Comparison of ENCODE assay signal across 25 mouse cellular contexts in genomic region chr2:30454587-30454986, GRCm38 (mm10). TPM values are rescaled to one million over a fixed set of nuclear protein-coding genes. Genes with fewer than 3 reads are reported as not detected.
DNase-seq lines count a peak whose midpoint lies in the region; ATAC-seq and TF ChIP-seq lines count a peak whose summit lies in the region.
"Had no signal": no experiment of that assay in that cellular context is flagged by ENCODE, and none has a peak within 500 bp of the region (broad histone marks: within the 10 kb centered on the region; RNA-seq: fewer than 3 reads in every experiment).

No protein-coding gene starts in this region.

- no peaks in the 10 kb centered on the region for H3K79me2 ChIP-seq in myocyte (ENCODE audit: control insufficient read depth, insufficient read depth)

- no peaks in the 10 kb centered on the region for H3K27me3 ChIP-seq in hindbrain, embryonic 10.5 days (ENCODE audit: insufficient read depth, poor library complexity, severe bottlenecking)
- no peaks in the 10 kb centered on the region for H3K27me3 ChIP-seq in hindbrain, embryonic 14.5 days (ENCODE audit: control insufficient read depth, insufficient read depth, low read length)
- H3K27me3 ChIP-seq in testis, adult 2 months (ENCODE audit: control insufficient read depth, insufficient read depth, low read length) = no peaks in the 10 kb centered on the region
- no peaks in the 10 kb centered on the region for H3K27me3 ChIP-seq in embryonic facial prominence, embryonic 10.5 days (replicated peaks; ENCODE audit: low read depth, poor library complexity, severe bottlenecking)
- H3K27me3 ChIP-seq in myocyte (ENCODE audit: control insufficient read depth, insufficient read depth, insufficient read length) = no peaks in the 10 kb centered on the region
- H3K27me3 ChIP-seq: embryonic facial prominence, embryonic 13.5 days; embryonic facial prominence, embryonic 15.5 days; forebrain, embryonic 12.5 days; Patski had no signal

- 0 out of 2 replicates have a peak, but pooled peaks have one; percentile 25 for TF ChIP-seq POLR2A in testis, adult 2 months (IDR thresholded peaks at IDR 0.05; ENCODE audit: control insufficient read depth, low read depth, low read length)
- TF ChIP-seq POLR2A in myocyte (IDR thresholded peaks at IDR 0.05; ENCODE audit: insufficient read length, low read depth) = no peak

- no peak for TF ChIP-seq CTCF in testis, adult 2 months (IDR thresholded peaks at IDR 0.05; ENCODE audit: control insufficient read depth, insufficient read depth, insufficient replicate concordance, low read depth, low read length)

- peaks cover 27% of the 10 kb centered on the region for H3K4me1 ChIP-seq in hindbrain, embryonic 10.5 days (replicated peaks)
- H3K4me1 ChIP-seq in hindbrain, embryonic 14.5 days (replicated peaks; ENCODE audit: control insufficient read depth, insufficient read depth, low read length) = no peaks in the 10 kb centered on the region
- no peaks in the 10 kb centered on the region for H3K4me1 ChIP-seq in testis, adult 2 months (ENCODE audit: control insufficient read depth, insufficient read depth, low read length)
- H3K4me1 ChIP-seq in embryonic facial prominence, embryonic 10.5 days = peaks cover 33% of the 10 kb centered on the region
- H3K4me1 ChIP-seq: forebrain, embryonic 12.5 days had no signal

- no peak for DNase-seq in hindbrain, embryonic 10.5 days (ENCODE audit: low spot score)
- DNase-seq in hindbrain, embryonic 14.5 days (ENCODE audit: low spot score) = no peak
- DNase-seq in testis, postnatal 14 days (ENCODE audit: low spot score) = no peak
- no peak for DNase-seq in embryonic facial prominence, embryonic 10.5 days (ENCODE audit: low spot score)
- DNase-seq in left cerebral cortex, adult 11 months (ENCODE audit: low spot score) = no peak
- DNase-seq in embryo, embryonic 11 days = no peak
- DNase-seq: adrenal gland, postnatal 10 days; adrenal gland, postnatal 25 days; cerebellum, adult 11 months; cerebellum, adult 18-20 months; cerebellum, adult 8-10 months; cerebellum, adult 9-11 months; cerebellum, postnatal 14 days; cerebellum, postnatal 36 days had no signal

- no peak overlapping the region for H3ac ChIP-seq in myocyte (ENCODE audit: control insufficient read depth, insufficient read length)

- peak overlapping the region; percentile 37; the same call in 1 of the 2 replicates for H3K27ac ChIP-seq in hindbrain, embryonic 10.5 days
- no peak overlapping the region for H3K27ac ChIP-seq in hindbrain, embryonic 14.5 days
- peak overlapping the region; percentile 52; the same call in 1 of the 2 replicates for H3K27ac ChIP-seq in testis, adult 2 months (ENCODE audit: control insufficient read depth, insufficient read depth, low read depth, low read length)
- 0 out of 2 replicates have a peak overlapping the region, but pooled peaks have one; percentile 11 for H3K27ac ChIP-seq in embryonic facial prominence, embryonic 10.5 days (replicated peaks)
- H3K27ac ChIP-seq: embryonic facial prominence, embryonic 13.5 days; embryonic facial prominence, embryonic 15.5 days; forebrain, embryonic 10.5 days; forebrain, embryonic 12.5 days had no signal

- no peak overlapping the region for H3K4me2 ChIP-seq in hindbrain, embryonic 14.5 days (replicated peaks)
- H3K4me2 ChIP-seq in myocyte (ENCODE audit: low read depth) = no peak overlapping the region
- H3K4me2 ChIP-seq: embryonic facial prominence, embryonic 13.5 days; embryonic facial prominence, embryonic 15.5 days; forebrain, embryonic 12.5 days had no signal

- H3K9me3 ChIP-seq in hindbrain, embryonic 10.5 days = peaks cover 9% of the 10 kb centered on the region; the same call in 1 of the 2 replicates
- H3K9me3 ChIP-seq in hindbrain, embryonic 14.5 days (ENCODE audit: control insufficient read depth, low read length) = no peaks in the 10 kb centered on the region
- peaks cover 10% of the 10 kb centered on the region; the same call in 1 of the 2 replicates for H3K9me3 ChIP-seq in embryonic facial prominence, embryonic 10.5 days

- no peak for ATAC-seq in hindbrain, embryonic 14.5 days (ENCODE audit: low FRiP score)
- ATAC-seq: activated CD4-positive, CD25-positive, alpha-beta regulatory T cell, adult 4 months; forebrain, embryonic 14.5 days; forebrain, embryonic 16.5 days; Patski had no signal

- no peak overlapping the region for H3K9ac ChIP-seq in hindbrain, embryonic 14.5 days
- H3K9ac ChIP-seq: embryonic facial prominence, embryonic 13.5 days; embryonic facial prominence, embryonic 15.5 days; forebrain, embryonic 12.5 days had no signal

- no peak overlapping the region for H3K4me3 ChIP-seq in hindbrain, embryonic 10.5 days
- no peak overlapping the region for H3K4me3 ChIP-seq in hindbrain, embryonic 14.5 days (replicated peaks; ENCODE audit: low read length)
- no peak overlapping the region for H3K4me3 ChIP-seq in testis, adult 2 months (ENCODE audit: control insufficient read depth, low read depth, low read length)
- no peak overlapping the region for H3K4me3 ChIP-seq in embryonic facial prominence, embryonic 10.5 days
- H3K4me3 ChIP-seq in myocyte = no peak overlapping the region
- H3K4me3 ChIP-seq: embryonic facial prominence, embryonic 13.5 days; embryonic facial prominence, embryonic 15.5 days; erythroblast, embryonic 14.5 days; forebrain, embryonic 10.5 days; forebrain, embryonic 12.5 days had no signal

- 83% methylated on average over 5 of the region's 5 CpGs for WGBS in hindbrain, embryonic 10.5 days
- WGBS in hindbrain, embryonic 14.5 days = 75% methylated on average over 5 of the region's 5 CpGs
- WGBS in embryonic facial prominence, embryonic 10.5 days = 87% methylated on average over 5 of the region's 5 CpGs

- peaks cover 33% of the 10 kb centered on the region for H3K36me3 ChIP-seq in hindbrain, embryonic 10.5 days
- 0 out of 2 replicates have a peak, but pooled peaks cover under 1% of the 10 kb centered on the region for H3K36me3 ChIP-seq in hindbrain, embryonic 14.5 days (replicated peaks; ENCODE audit: control insufficient read depth, insufficient read depth)
- no peaks in the 10 kb centered on the region for H3K36me3 ChIP-seq in testis, adult 2 months (ENCODE audit: control insufficient read depth, insufficient read depth, low read length)
- peaks cover 31% of the 10 kb centered on the region for H3K36me3 ChIP-seq in embryonic facial prominence, embryonic 10.5 days (replicated peaks)
- peaks cover 7% of the 10 kb centered on the region for H3K36me3 ChIP-seq in myocyte (ENCODE audit: control insufficient read depth, insufficient read depth)

TF ChIP-seq in myocyte, 11 proteins besides CTCF, POLR2A, EP300 and RAD21:
- TF ChIP-seq CEBPB (IDR thresholded peaks at IDR 0.05; ENCODE audit: insufficient read depth, poor library complexity, severe bottlenecking) (no peak), MYOG (IDR thresholded peaks at IDR 0.05; ENCODE audit: control insufficient read depth in 1 of 3, insufficient read depth in 1 of 3, insufficient read length in 2 of 3, low read depth in 2 of 3) (no peak), POLR2AphosphoS2 (IDR thresholded peaks at IDR 0.05; ENCODE audit: insufficient read length, low read depth) (peak; percentile 26)

RNA-seq across cellular contexts. Expression of gene Ier5l, which starts 19.4 kb away (rescaled TPM):
- 3.1 and 3.3 TPM in 2 replicates for polyA plus RNA-seq in hindbrain, embryonic 10.5 days (2016; fragmentation: Nextera tagmentation; extraction: Ambion mirVana)
- polyA plus RNA-seq in hindbrain, embryonic 14.5 days (2014; fragmentation: Nextera tagmentation; extraction: Ambion mirVana) = 2.4 and 2.7 TPM in 2 replicates
- polyA plus RNA-seq in testis, adult 2 months (2012; rRNA removed) = 2.2 and 2.8 TPM in 2 replicates
- 2.8 and 3.4 TPM in 2 replicates for polyA plus RNA-seq in embryonic facial prominence, embryonic 10.5 days (2016; fragmentation: Nextera tagmentation; extraction: Ambion mirVana)
- 20.5 TPM for polyA plus RNA-seq in myocyte (2012; fragmentation: generic; extraction: Trizol)

RNA-seq across cellular contexts. Expression of gene Ptpa, which starts 38.7 kb away (rescaled TPM):
- polyA plus RNA-seq in hindbrain, embryonic 10.5 days (2016; fragmentation: Nextera tagmentation; extraction: Ambion mirVana) = 149 and 151 TPM in 2 replicates
- polyA plus RNA-seq in hindbrain, embryonic 14.5 days (2014; fragmentation: Nextera tagmentation; extraction: Ambion mirVana) = 71.7 and 79.8 TPM in 2 replicates
- 87.3 and 106 TPM in 2 replicates for polyA plus RNA-seq in testis, adult 2 months (2012; rRNA removed)
- polyA plus RNA-seq in embryonic facial prominence, embryonic 10.5 days (2016; fragmentation: Nextera tagmentation; extraction: Ambion mirVana) = 161 and 162 TPM in 2 replicates
- polyA plus RNA-seq in myocyte (2012; fragmentation: generic; extraction: Trizol) = 151 TPM

RNA-seq across cellular contexts. Expression of gene Crat, which starts 39.0 kb away (rescaled TPM):
- polyA plus RNA-seq in hindbrain, embryonic 10.5 days (2016; fragmentation: Nextera tagmentation; extraction: Ambion mirVana) = 22.4 and 26.7 TPM in 2 replicates
- 30.3 and 32.0 TPM in 2 replicates for polyA plus RNA-seq in hindbrain, embryonic 14.5 days (2014; fragmentation: Nextera tagmentation; extraction: Ambion mirVana)
- 591 and 623 TPM in 2 replicates for polyA plus RNA-seq in testis, adult 2 months (2012; rRNA removed)
- polyA plus RNA-seq in embryonic facial prominence, embryonic 10.5 days (2016; fragmentation: Nextera tagmentation; extraction: Ambion mirVana) = 19.9 and 20.3 TPM in 2 replicates
- polyA plus RNA-seq in myocyte (2012; fragmentation: generic; extraction: Trizol) = 42.2 TPM

Comparison
In these comparisons a context has a peak if more than half of its experiments do, and no peak if none do; other contexts are left out.
1. RNA of gene Crat, which starts 39.0 kb away (polyA plus RNA-seq): 591 to 623 TPM in testis, adult 2 months; 42.2 TPM in myocyte (single experiment), 30.3 to 32.0 TPM in hindbrain, embryonic 14.5 days, 22.4 to 26.7 TPM in hindbrain, embryonic 10.5 days and 19.9 to 20.3 TPM in embryonic facial prominence, embryonic 10.5 days; every median in the first group is over 10 times any median in the second.